Mouse (Mus musculus) olfactory bulb, adult 2 months (tissue): ENCODE measurements around the gene Notch2. TPM values are rescaled to one million over a fixed set of nuclear protein-coding genes. Genes with fewer than 3 reads are reported as not detected.

Experiments used
- H3K27ac ChIP-seq: fragments of 200-500 bp; 2 replicates; pipeline ENCODE4 v1.5.1; 2012; ENCODE audit warnings: low read depth, low read length; ENCODE audit not compliant: insufficient read depth
- H3K4me1 ChIP-seq: fragments of 200-500 bp; 2 replicates; pipeline ENCODE4 v1.6.1; 2012; ENCODE audit warnings: low read length; ENCODE audit not compliant: control insufficient read depth, insufficient read depth
- H3K4me3 ChIP-seq: fragments of 200-500 bp; 2 replicates; pipeline ENCODE4 v1.5.1; 2012; ENCODE audit warnings: mild to moderate bottlenecking, low read depth, low read length, moderate library complexity; ENCODE audit not compliant: insufficient read depth
- CTCF ChIP-seq: fragments of 200-500 bp; IDR thresholded peaks from 2 replicates; pipeline ENCODE4 v1.5.1; 2012; ENCODE audit warnings: low read depth, mild to moderate bottlenecking, low read length, moderate library complexity; ENCODE audit not compliant: insufficient read depth
- POLR2A ChIP-seq: fragments of 200-500 bp; IDR thresholded peaks from 2 replicates; pipeline ENCODE4 v1.6.1; 2012; ENCODE audit warnings: mild to moderate bottlenecking, low read depth, low read length, moderate library complexity; ENCODE audit not compliant: insufficient read depth
- WGBS: fragments of 180-500 bp; shearing (Covaris S2); methylation state at CpG from one replicate; pipeline ENCODE4 v1.1.7; 2018; 5-methylcytosine and 5-hydroxymethylcytosine counted together
- polyA plus RNA-seq: library from polyadenylated mRNA; stranded (reverse); fragments of >200 nt; gene quantifications from 2 replicates; pipeline ENCODE4 v1.2.4, GENCODE M21; 2012; ENCODE audit warnings: low replicate concordance; ENCODE audit not compliant: missing spikeins, insufficient read depth, insufficient read length

Notch2 gene
- polyA plus RNA-seq, 1 experiment: not detected

GRCm38 (mm10) chr3:97990576-97990975 lies 22.8 kb upstream of the Notch2 start:
- Histone ChIP-seq H3K27ac (no peak overlapping the region), H3K4me3 (no peak overlapping the region), H3K4me1 (no peaks in the 10 kb centered on the region)
- no peak for TF ChIP-seq POLR2A
- no peak for TF ChIP-seq CTCF
- 80% methylated on average over 5 of the region's 5 CpGs for WGBS

GRCm38 (mm10) chr3:97992289-97992688 lies 21.0 kb upstream of the Notch2 start:
- TF ChIP-seq CTCF (no peak), POLR2A (no peak)
- Histone ChIP-seq H3K4me1 (no peaks in the 10 kb centered on the region), H3K4me3 (no peak overlapping the region), H3K27ac (no peak overlapping the region)
- WGBS: 74% methylated on average over 4 of the region's 4 CpGs

GRCm38 (mm10) chr3:97993196-97993595 lies 20.1 kb upstream of the Notch2 start:
- WGBS: 33% methylated on average over 5 of the region's 5 CpGs

GRCm38 (mm10) chr3:97993920-97994545 lies 19.3 kb upstream of the Notch2 start:
- no peak for TF ChIP-seq POLR2A
- TF ChIP-seq CTCF: no peak
- WGBS: 83% methylated on average over 3 of the region's 3 CpGs
- Histone ChIP-seq H3K4me3 (no peak overlapping the region), H3K4me1 (no peaks in the 10 kb centered on the region), H3K27ac (no peak overlapping the region)

More at GRCm38 (mm10) chr3:97993196-97993595, 20.1 kb upstream of the Notch2 start:
- Histone ChIP-seq H3K27ac (no peak overlapping the region), H3K4me3 (no peak overlapping the region), H3K4me1 (no peaks in the 10 kb centered on the region)
- TF ChIP-seq POLR2A: no peak
- TF ChIP-seq CTCF: no peak

- no peak for TF ChIP-seq CTCF
- TF ChIP-seq POLR2A: no peak
- Histone ChIP-seq H3K27ac (no peak overlapping the region), H3K4me3 (no peak overlapping the region), H3K4me1 (no peaks in the 10 kb centered on the region)
- 96% methylated on average over 5 of the region's 5 CpGs for whole genome bisulfite sequencing
Observed at GRCm38 (mm10) chr3:97994818-97995217, 18.5 kb upstream of the Notch2 start.

GRCm38 (mm10) chr3:97998349-97998748 lies 15.0 kb upstream of the Notch2 start:
- H3K4me3 ChIP-seq: no peak overlapping the region
- TF ChIP-seq CTCF: no peak
- no peak for TF ChIP-seq POLR2A
- 77% methylated on average over 4 of the region's 4 CpGs for WGBS
- no peak overlapping the region for H3K27ac ChIP-seq
- H3K4me1 ChIP-seq: no peaks in the 10 kb centered on the region

GRCm38 (mm10) chr3:98003558-98003957 lies 9.8 kb upstream of the Notch2 start:
- H3K27ac ChIP-seq: no peak overlapping the region
- H3K4me3 ChIP-seq: no peak overlapping the region
- no peaks in the 10 kb centered on the region for H3K4me1 ChIP-seq
- TF ChIP-seq POLR2A: no peak
- no peak for TF ChIP-seq CTCF
- WGBS: 91% methylated on average over 4 of the region's 4 CpGs

GRCm38 (mm10) chr3:98004231-98004630 lies 9.1 kb upstream of the Notch2 start:
- no peaks in the 10 kb centered on the region for H3K4me1 ChIP-seq
- WGBS: 87% methylated on average over 3 of the region's 3 CpGs
- TF ChIP-seq POLR2A: no peak
- TF ChIP-seq CTCF: no peak
- no peak overlapping the region for H3K4me3 ChIP-seq
- H3K27ac ChIP-seq: no peak overlapping the region

- WGBS: 87% methylated on average over 5 of the region's 5 CpGs
- no peak for TF ChIP-seq CTCF
- TF ChIP-seq POLR2A: no peak
- H3K4me3 ChIP-seq: no peak overlapping the region
- no peaks in the 10 kb centered on the region for H3K4me1 ChIP-seq
- no peak overlapping the region for H3K27ac ChIP-seq
Observed at GRCm38 (mm10) chr3:98005306-98005705, 8.0 kb upstream of the Notch2 start.

- H3K4me1 ChIP-seq: no peaks in the 10 kb centered on the region
- 38% methylated on average over 8 of the region's 8 CpGs for WGBS
- TF ChIP-seq POLR2A (no peak), CTCF (no peak)
- H3K4me3 ChIP-seq: no peak overlapping the region
- no peak overlapping the region for H3K27ac ChIP-seq
Observed at GRCm38 (mm10) chr3:98006046-98006691, 7.2 kb upstream of the Notch2 start.
